Mouse (Mus musculus): ENCODE measurements around the gene Cbx1. TPM values are rescaled to one million over a fixed set of nuclear protein-coding genes. Genes with fewer than 3 reads are reported as not detected.

The Cbx1 gene
- polyA plus RNA-seq, 1 experiment, result 52.3 TPM

DNA sequence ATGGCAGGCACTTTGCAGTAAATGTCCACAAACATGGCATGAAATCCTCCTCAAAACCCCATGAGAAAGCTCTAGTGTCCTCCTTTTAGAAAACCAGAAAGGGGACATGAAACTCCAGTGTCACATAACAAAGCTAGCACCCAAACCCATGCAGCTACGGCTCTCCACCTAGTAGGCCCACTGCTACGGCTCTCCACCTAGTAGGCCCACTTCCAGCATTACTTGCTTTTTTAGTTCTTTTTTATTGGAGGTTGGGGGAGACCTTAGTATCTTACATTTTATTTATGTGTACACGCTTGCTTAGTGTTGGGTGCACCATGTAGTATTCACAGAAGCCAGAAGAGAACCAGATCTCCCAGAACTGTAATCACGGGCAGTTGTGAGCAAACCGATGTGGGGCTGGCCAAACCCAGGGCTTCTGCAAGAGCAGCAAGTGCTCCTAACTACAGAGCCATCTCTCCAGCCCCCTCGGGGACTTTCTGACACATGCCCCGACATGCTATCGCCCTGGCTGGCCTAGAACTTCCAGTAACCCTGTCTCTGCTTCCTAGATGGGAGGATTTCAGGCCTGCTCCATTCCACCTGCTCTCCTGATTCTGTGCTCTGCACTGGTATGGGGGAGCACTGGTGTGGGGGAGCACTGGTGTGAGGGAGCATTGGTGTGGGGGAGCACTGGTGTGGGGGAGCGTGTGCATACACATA lies 17.5 kb upstream of the Cbx1 start:
- Histone ChIP-seq H3K4me3 (ENCODE audit: control insufficient read depth, insufficient read depth, low read length) (no peak overlapping the region), H3K27me3 (ENCODE audit: control insufficient read depth, insufficient read depth, low read length) (no peaks in the 10 kb centered on the region), H3K36me3 (ENCODE audit: control insufficient read depth, insufficient read depth, low read length) (peaks cover 6% of the 10 kb centered on the region; the same call in 1 of the 2 replicates), H3K4me1 (replicated peaks; ENCODE audit: control insufficient read depth, insufficient read depth, low read length) (peaks cover under 1% of the 10 kb centered on the region; the same call in 1 of the 2 replicates), H3K27ac (ENCODE audit: control insufficient read depth, insufficient read depth, low read length) (no peak overlapping the region)
- no peak for DNase-seq
- TF ChIP-seq CTCF (IDR thresholded peaks at IDR 0.05; ENCODE audit: borderline replicate concordance, control insufficient read depth, extremely low read depth, insufficient read depth, low read length, poor library complexity) (no peak), POLR2A (IDR thresholded peaks at IDR 0.05; ENCODE audit: control insufficient read depth, extremely low read depth, insufficient read depth, low read length, poor library complexity) (no peak)
- 96% methylated on average over 9 of the region's 9 CpGs for WGBS

DNA sequence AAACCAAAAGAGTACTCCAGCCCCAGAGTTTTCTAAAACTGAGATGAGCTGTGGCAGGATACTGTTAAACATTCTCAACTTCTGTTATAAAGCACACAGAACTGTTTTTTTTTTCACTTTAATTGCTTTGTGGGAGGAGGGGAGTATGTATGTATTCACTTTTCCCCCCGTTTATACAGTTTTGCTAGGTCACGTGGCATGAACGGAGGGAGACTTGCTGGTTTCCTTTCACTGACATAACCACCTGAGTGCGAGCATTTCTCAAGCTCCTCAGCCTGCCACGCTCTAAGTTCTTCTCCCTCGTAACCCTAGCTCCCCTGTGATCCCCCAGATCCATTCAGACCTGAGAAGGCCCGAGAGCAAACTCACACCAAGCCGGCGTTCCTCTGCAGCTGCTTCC lies 16.5 kb upstream of the Cbx1 start:
- WGBS, result 96% methylated on average over 9 of the region's 9 CpGs
- Histone ChIP-seq H3K27ac (ENCODE audit: control insufficient read depth, insufficient read depth, low read length) (no peak overlapping the region), H3K4me3 (ENCODE audit: control insufficient read depth, insufficient read depth, low read length) (no peak overlapping the region), H3K4me1 (replicated peaks; ENCODE audit: control insufficient read depth, insufficient read depth, low read length) (peaks cover 7% of the 10 kb centered on the region), H3K27me3 (ENCODE audit: control insufficient read depth, insufficient read depth, low read length) (no peaks in the 10 kb centered on the region), H3K36me3 (ENCODE audit: control insufficient read depth, insufficient read depth, low read length) (peaks cover 6% of the 10 kb centered on the region; the same call in 1 of the 2 replicates)
- TF ChIP-seq POLR2A (IDR thresholded peaks at IDR 0.05; ENCODE audit: control insufficient read depth, extremely low read depth, insufficient read depth, low read length, poor library complexity) (no peak), CTCF (IDR thresholded peaks at IDR 0.05; ENCODE audit: borderline replicate concordance, control insufficient read depth, extremely low read depth, insufficient read depth, low read length, poor library complexity) (no peak)
- no peak for DNase-seq

DNA sequence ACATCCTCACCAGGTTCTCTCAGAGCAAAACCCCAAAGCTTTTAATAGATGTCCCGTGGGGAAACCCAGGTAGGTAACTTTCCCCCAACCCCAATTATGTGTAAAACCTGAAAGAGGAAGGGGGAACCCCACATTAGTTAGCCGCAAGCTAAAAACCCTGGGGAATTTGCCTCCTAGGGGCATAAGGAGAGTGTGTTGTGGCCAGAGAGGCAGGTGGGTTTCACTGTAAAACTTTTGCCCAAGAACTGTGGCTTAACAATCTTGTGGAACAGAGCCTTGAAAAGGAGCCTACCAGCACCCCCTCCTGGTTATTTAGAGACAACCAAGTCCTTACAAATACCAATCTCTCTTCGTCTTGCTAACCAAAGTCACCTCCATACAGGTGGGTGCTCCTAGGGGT lies 14.4 kb upstream of the Cbx1 start:
- no peak for DNase-seq
- no peak for TF ChIP-seq POLR2A (IDR thresholded peaks at IDR 0.05; ENCODE audit: control insufficient read depth, extremely low read depth, insufficient read depth, low read length, poor library complexity)
- TF ChIP-seq CTCF (IDR thresholded peaks at IDR 0.05; ENCODE audit: borderline replicate concordance, control insufficient read depth, extremely low read depth, insufficient read depth, low read length, poor library complexity), result no peak
- H3K36me3 ChIP-seq (ENCODE audit: control insufficient read depth, insufficient read depth, low read length), result no peaks in the 10 kb centered on the region
- H3K4me3 ChIP-seq (ENCODE audit: control insufficient read depth, insufficient read depth, low read length), result no peak overlapping the region
- no peaks in the 10 kb centered on the region for H3K27me3 ChIP-seq (ENCODE audit: control insufficient read depth, insufficient read depth, low read length)
- 89% methylated on average over 3 of the region's 3 CpGs for WGBS
- H3K4me1 ChIP-seq (replicated peaks; ENCODE audit: control insufficient read depth, insufficient read depth, low read length), result peaks cover 7% of the 10 kb centered on the region
- H3K27ac ChIP-seq (ENCODE audit: control insufficient read depth, insufficient read depth, low read length), result no peak overlapping the region

DNA sequence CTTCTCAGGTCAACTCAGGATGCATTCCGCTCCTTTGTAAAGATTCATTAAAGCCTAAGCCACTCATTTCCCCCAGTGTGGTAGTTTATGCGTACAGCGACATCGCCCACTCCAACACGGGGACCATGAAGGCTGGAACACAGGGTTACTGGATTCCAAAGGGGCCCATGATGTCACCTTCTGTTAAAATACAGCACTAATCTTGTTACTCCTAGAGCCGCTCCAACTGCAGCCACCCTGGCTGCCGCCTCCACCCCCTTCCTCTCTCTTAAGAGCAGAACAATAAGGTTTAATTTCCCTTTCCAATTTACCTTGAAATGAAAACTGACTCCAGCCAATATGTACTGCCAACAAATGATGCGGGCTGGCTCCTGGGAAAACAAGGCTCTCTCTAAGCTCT lies 13.9 kb upstream of the Cbx1 start:
- WGBS, result 94% methylated on average over 8 of the region's 8 CpGs
- no peak overlapping the region for H3K27ac ChIP-seq (ENCODE audit: control insufficient read depth, insufficient read depth, low read length)

DNA sequence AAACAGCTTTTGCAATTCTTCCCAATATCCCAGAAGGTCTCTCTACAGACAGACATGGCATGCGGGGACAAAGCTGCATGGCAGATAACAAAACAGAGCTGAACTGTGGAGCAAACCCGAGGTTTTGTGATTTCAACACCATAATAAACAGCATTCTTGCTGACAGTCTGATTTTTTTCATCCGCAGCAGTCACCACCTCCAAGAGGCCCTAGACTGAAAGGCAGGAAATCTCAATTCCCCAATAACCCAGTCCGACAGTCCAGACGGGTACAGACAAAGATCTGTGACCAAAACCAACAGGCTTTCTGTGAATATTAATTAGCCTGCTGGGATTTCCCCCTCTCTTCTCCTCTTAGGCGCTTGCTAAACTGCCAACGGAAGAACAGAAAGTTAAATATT lies 13.3 kb upstream of the Cbx1 start:
- DNase-seq, result no peak
- H3K4me1 ChIP-seq (replicated peaks; ENCODE audit: control insufficient read depth, insufficient read depth, low read length), result peaks cover 7% of the 10 kb centered on the region
- no peak overlapping the region for H3K4me3 ChIP-seq (ENCODE audit: control insufficient read depth, insufficient read depth, low read length)
- WGBS, result 84% methylated on average over 7 of the region's 7 CpGs
- H3K27me3 ChIP-seq (ENCODE audit: control insufficient read depth, insufficient read depth, low read length), result no peaks in the 10 kb centered on the region
- no peak overlapping the region for H3K27ac ChIP-seq (ENCODE audit: control insufficient read depth, insufficient read depth, low read length)
- no peaks in the 10 kb centered on the region for H3K36me3 ChIP-seq (ENCODE audit: control insufficient read depth, insufficient read depth, low read length)
- TF ChIP-seq POLR2A (IDR thresholded peaks at IDR 0.05; ENCODE audit: control insufficient read depth, extremely low read depth, insufficient read depth, low read length, poor library complexity) (no peak), CTCF (IDR thresholded peaks at IDR 0.05; ENCODE audit: borderline replicate concordance, control insufficient read depth, extremely low read depth, insufficient read depth, low read length, poor library complexity) (no peak)

More for the DNA sequence above, 13.9 kb upstream of the Cbx1 start:
- Histone ChIP-seq H3K36me3 (ENCODE audit: control insufficient read depth, insufficient read depth, low read length) (no peaks in the 10 kb centered on the region), H3K27me3 (ENCODE audit: control insufficient read depth, insufficient read depth, low read length) (no peaks in the 10 kb centered on the region), H3K4me1 (replicated peaks; ENCODE audit: control insufficient read depth, insufficient read depth, low read length) (peaks cover 7% of the 10 kb centered on the region), H3K4me3 (ENCODE audit: control insufficient read depth, insufficient read depth, low read length) (no peak overlapping the region)
- no peak for DNase-seq
- no peak for TF ChIP-seq CTCF (IDR thresholded peaks at IDR 0.05; ENCODE audit: borderline replicate concordance, control insufficient read depth, extremely low read depth, insufficient read depth, low read length, poor library complexity)

DNA sequence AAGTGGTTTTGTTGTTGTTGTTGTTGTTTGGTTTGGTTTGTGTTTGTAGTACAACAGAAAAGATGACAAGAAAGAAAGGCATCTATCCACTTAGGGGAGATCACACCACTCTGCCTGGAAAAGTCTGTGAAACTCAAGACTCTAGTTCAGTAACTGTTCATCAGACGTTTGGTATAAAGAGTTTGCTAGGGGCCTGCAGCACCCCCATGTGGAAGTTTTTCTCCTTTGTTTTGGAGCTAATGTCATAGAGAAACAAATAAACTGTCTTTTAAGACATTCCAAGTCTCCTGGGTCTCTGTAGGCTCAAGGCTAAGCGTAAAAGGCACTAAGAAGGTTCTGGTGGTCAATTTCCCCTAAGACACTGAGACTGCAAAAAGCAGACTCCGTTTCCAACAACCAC lies 12.9 kb upstream of the Cbx1 start:
- 73% methylated on average over 3 of the region's 3 CpGs for WGBS
- Histone ChIP-seq H3K36me3 (ENCODE audit: control insufficient read depth, insufficient read depth, low read length) (no peaks in the 10 kb centered on the region), H3K27ac (ENCODE audit: control insufficient read depth, insufficient read depth, low read length) (no peak overlapping the region), H3K4me3 (ENCODE audit: control insufficient read depth, insufficient read depth, low read length) (no peak overlapping the region), H3K27me3 (ENCODE audit: control insufficient read depth, insufficient read depth, low read length) (no peaks in the 10 kb centered on the region), H3K4me1 (replicated peaks; ENCODE audit: control insufficient read depth, insufficient read depth, low read length) (peaks cover 7% of the 10 kb centered on the region)
- DNase-seq, result no peak
- TF ChIP-seq CTCF (IDR thresholded peaks at IDR 0.05; ENCODE audit: borderline replicate concordance, control insufficient read depth, extremely low read depth, insufficient read depth, low read length, poor library complexity), result no peak
- no peak for TF ChIP-seq POLR2A (IDR thresholded peaks at IDR 0.05; ENCODE audit: control insufficient read depth, extremely low read depth, insufficient read depth, low read length, poor library complexity)

Measured in thymus, adult 2 months (tissue).